Mouse (Mus musculus) brain, adult 2 months (tissue): ENCODE results near the gene Pold4.

Experiments used
- DNase-seq: peaks from one replicate; pipeline ENCODE4 v3.0.0; 2011; ENCODE audit warnings: low read depth, low spot score

Pold4 gene

GRCm38 (mm10) chr19:4231253-4232185 lies at the start of gene Pold4:
Pold4 (plus strand) TSS chr19:4231899.
- DNase-seq: peak; percentile 99

- DNase-seq: peak; percentile 80
Observed at GRCm38 (mm10) chr19:4183689-4184088, 48.0 kb upstream of the Pold4 start.

- no peak for DNase-seq
Observed at GRCm38 (mm10) chr19:4184976-4185975, 46.4 kb upstream of the Pold4 start.

GRCm38 (mm10) chr19:4187303-4187702 lies 44.4 kb upstream of the Pold4 start:
- peak; percentile 40 for DNase-seq

- DNase-seq: no peak
Observed at GRCm38 (mm10) chr19:4189051-4189620, 42.6 kb upstream of the Pold4 start.

GRCm38 (mm10) chr19:4190831-4191334 lies 40.8 kb upstream of the Pold4 start, which contains the start of gene Tbc1d10c:
Tbc1d10c (minus strand) TSS chr19:4191284.
- DNase-seq: no peak

- DNase-seq: peak; percentile 97
Observed at GRCm38 (mm10) chr19:4191528-4192250, 40.0 kb upstream of the Pold4 start, which contains the start of gene Ppp1ca. Ppp1ca (plus strand) TSS chr19:4192065.

GRCm38 (mm10) chr19:4192251-4192985 lies 39.3 kb upstream of the Pold4 start:
- peak; percentile 53 for DNase-seq

GRCm38 (mm10) chr19:4193129-4193528 lies 38.6 kb upstream of the Pold4 start:
- no peak for DNase-seq

GRCm38 (mm10) chr19:4194021-4194724 lies 37.5 kb upstream of the Pold4 start:
- no peak for DNase-seq

GRCm38 (mm10) chr19:4194776-4195650 lies 36.7 kb upstream of the Pold4 start:
- peak; percentile 89 for DNase-seq

GRCm38 (mm10) chr19:4196048-4196447 lies 35.7 kb upstream of the Pold4 start:
- DNase-seq: no peak

- peak; percentile 49 for DNase-seq
Observed at GRCm38 (mm10) chr19:4196548-4196947, 35.2 kb upstream of the Pold4 start.

GRCm38 (mm10) chr19:4197180-4197579 lies 34.5 kb upstream of the Pold4 start:
- no peak for DNase-seq

GRCm38 (mm10) chr19:4201291-4201909 lies 30.3 kb upstream of the Pold4 start, which contains the start of gene Rad9a:
Rad9a (minus strand) TSS chr19:4201662.
- peak; percentile 99 for DNase-seq

- no peak for DNase-seq
Observed at GRCm38 (mm10) chr19:4202149-4202548, 29.6 kb upstream of the Pold4 start.

- no peak for DNase-seq
Observed at GRCm38 (mm10) chr19:4203148-4203547, 28.6 kb upstream of the Pold4 start.
